Mouse (Mus musculus) limb, embryonic 14.5 days (tissue): ENCODE data around the gene Vps4b. TPM values are rescaled to one million over a fixed set of nuclear protein-coding genes. Genes with fewer than 3 reads are reported as not detected.
A peak's percentile ranks its signal among the peaks of the same experiment; 100 is the strongest.

Experiments used
- ATAC-seq: fragments of 200-750 bp; cut with Nextera tagmentation; 2 replicates; pipeline ENCODE4 v1.8.0; 2017; ENCODE audit warnings: low read depth, moderate number of reproducible peaks, moderate TSS enrichment; ENCODE audit not compliant: low FRiP score
- DNase-seq: peaks from one replicate; pipeline ENCODE4 v3.0.0-alpha.2; 2015; ENCODE audit warnings: low spot score
- H3K27ac ChIP-seq: fragments of 300-500 bp; sonication (generic); replicated peaks from 2 replicates; pipeline ENCODE4 v1.5.1; 2014; ENCODE audit warnings: low read depth, mild to moderate bottlenecking, low read length, moderate library complexity, mixed read lengths
- H3K27me3 ChIP-seq: fragments of 300-500 bp; sonication (generic); 2 replicates; pipeline ENCODE4 v1.6.1; 2014; ENCODE audit warnings: low read length, mixed read lengths; ENCODE audit not compliant: control insufficient read depth, insufficient read depth
- H3K36me3 ChIP-seq: fragments of 300-500 bp; sonication (generic); 2 replicates; pipeline ENCODE4 v1.6.1; 2014; ENCODE audit warnings: mild to moderate bottlenecking, low read length, moderate library complexity, mixed read lengths; ENCODE audit not compliant: control insufficient read depth, insufficient read depth
- H3K4me1 ChIP-seq: fragments of 300-500 bp; sonication (generic); 2 replicates; pipeline ENCODE4 v1.6.1; 2014; ENCODE audit warnings: antibody characterized with exemption, low read length, mixed read lengths; ENCODE audit not compliant: control insufficient read depth, insufficient read depth
- H3K4me2 ChIP-seq: fragments of 300-500 bp; sonication (generic); replicated peaks from 2 replicates; pipeline ENCODE4 v1.6.1; 2014; ENCODE audit warnings: low read depth, mild to moderate bottlenecking, low read length, moderate library complexity; ENCODE audit not compliant: severe bottlenecking
- H3K4me3 ChIP-seq: fragments of 300-500 bp; sonication (generic); replicated peaks from 2 replicates; pipeline ENCODE4 v1.5.1; 2014; ENCODE audit warnings: low read length
- H3K9ac ChIP-seq: fragments of 300-500 bp; sonication (generic); 2 replicates; pipeline ENCODE4 v1.6.1; 2014; ENCODE audit warnings: mild to moderate bottlenecking, low read depth, low read length, moderate library complexity; ENCODE audit not compliant: severe bottlenecking
- H3K9me3 ChIP-seq: fragments of 300-500 bp; sonication (generic); 2 replicates; pipeline ENCODE4 v1.6.1; 2016; ENCODE audit warnings: low read length; ENCODE audit not compliant: control insufficient read depth
- POLR2A ChIP-seq: fragments of 200-500 bp; IDR thresholded peaks from 2 replicates; pipeline ENCODE4 v1.8.0; 2012; ENCODE audit warnings: inconsistent platforms, mild to moderate bottlenecking, moderate library complexity, borderline replicate concordance; ENCODE audit not compliant: insufficient read depth, insufficient read length; ENCODE audit errors: extremely low read depth
- WGBS: fragments of 180-500 bp; shearing (Covaris S2); extraction: QIAGEN DNeasy Blood & Tissue Kit; methylation state at CpG from one replicate; pipeline ENCODE4 v1.1.7; 2014; 5-methylcytosine and 5-hydroxymethylcytosine counted together
- polyA plus RNA-seq, 2 experiments: library from polyadenylated mRNA; depleted of rRNA in 1 of 2; stranded (reverse) in 1 of 2; unstranded in 1 of 2; fragments of >200 nt; fragmentation: Nextera tagmentation in 1 of 2; extraction: Ambion mirVana in 1 of 2; gene quantifications; 2 replicates each; pipeline versions ENCODE4 v1.2.1 to v1.2.3; 2012 to 2014

The Vps4b gene
- polyA plus RNA-seq, 2 experiments: 37.4 to 66.1 TPM

- H3K9ac ChIP-seq: no peak overlapping the region
- H3K4me1 ChIP-seq: peaks cover 11% of the 10 kb centered on the region; the same call in 1 of the 2 replicates
- WGBS: 89% methylated on average over 3 of the region's 3 CpGs
- H3K27me3 ChIP-seq: no peaks in the 10 kb centered on the region
- no peak overlapping the region for H3K4me3 ChIP-seq
- no peak overlapping the region for H3K27ac ChIP-seq
- DNase-seq (no peak), ATAC-seq (no peak)
- no peak overlapping the region for H3K4me2 ChIP-seq
- H3K9me3 ChIP-seq: no peaks in the 10 kb centered on the region
- H3K36me3 ChIP-seq: peaks cover 9% of the 10 kb centered on the region
- TF ChIP-seq POLR2A: no peak
These were observed 35.8 kb downstream of the Vps4b start for GRCm38 (mm10) chr1:106760750-106761149.

GRCm38 (mm10) chr1:106759572-106760435 is 36.7 kb downstream of the Vps4b start, which contains the start of gene Kdsr:
Gene Kdsr, minus strand, starts transcription at chr1:106759727.
- Histone ChIP-seq H3K27me3 (no peaks in the 10 kb centered on the region), H3K4me3 (peak within 1 kb of the TSS; percentile 73), H3K9me3 (no peaks in the 10 kb centered on the region), H3K36me3 (peaks cover 7% of the 10 kb centered on the region; the same call in 1 of the 2 replicates), H3K9ac (peak within 1 kb of the TSS; percentile 70), H3K27ac (peak within 1 kb of the TSS; percentile 86), H3K4me2 (peak within 1 kb of the TSS; percentile 94), H3K4me1 (peaks cover 11% of the 10 kb centered on the region; the same call in 1 of the 2 replicates)
- TF ChIP-seq POLR2A: peak; percentile 91
- 2% methylated on average over 43 of the region's 51 CpGs for WGBS
- ATAC-seq: peak; percentile 99
- DNase-seq: peak; percentile 97

- Histone ChIP-seq H3K27ac (peak overlapping the region; percentile 63; the same call in 1 of the 2 replicates), H3K9me3 (no peaks in the 10 kb centered on the region), H3K36me3 (peaks cover 5% of the 10 kb centered on the region; the same call in 1 of the 2 replicates), H3K9ac (peak overlapping the region; percentile 70), H3K4me3 (peak overlapping the region; percentile 73), H3K4me2 (peak overlapping the region; percentile 94), H3K27me3 (no peaks in the 10 kb centered on the region), H3K4me1 (peaks cover 11% of the 10 kb centered on the region; the same call in 1 of the 2 replicates)
- ATAC-seq (no peak; the same call in 1 of the 2 replicates), DNase-seq (peak; percentile 12)
- no peak for TF ChIP-seq POLR2A
- WGBS: 3% methylated on average over 34 of the region's 34 CpGs
These were observed 37.6 kb downstream of the Vps4b start for GRCm38 (mm10) chr1:106758734-106759571.

GRCm38 (mm10) chr1:106756633-106757032 is 39.9 kb downstream of the Vps4b start:
- peaks cover 11% of the 10 kb centered on the region; the same call in 1 of the 2 replicates for H3K4me1 ChIP-seq
- no peak overlapping the region for H3K4me2 ChIP-seq
- H3K27ac ChIP-seq: no peak overlapping the region
- no peaks in the 10 kb centered on the region for H3K27me3 ChIP-seq
- H3K4me3 ChIP-seq: no peak overlapping the region
- peaks cover 17% of the 10 kb centered on the region; the same call in 1 of the 2 replicates for H3K36me3 ChIP-seq
- TF ChIP-seq POLR2A: no peak
- DNase-seq (no peak), ATAC-seq (no peak)
- no peaks in the 10 kb centered on the region for H3K9me3 ChIP-seq
- WGBS: 82% methylated on average over 4 of the region's 4 CpGs
- H3K9ac ChIP-seq: no peak overlapping the region

- Histone ChIP-seq H3K4me3 (no peak overlapping the region), H3K9ac (no peak overlapping the region), H3K27me3 (no peaks in the 10 kb centered on the region), H3K36me3 (peaks cover 23% of the 10 kb centered on the region; the same call in 1 of the 2 replicates), H3K4me1 (no peaks in the 10 kb centered on the region), H3K4me2 (no peak overlapping the region), H3K9me3 (no peaks in the 10 kb centered on the region), H3K27ac (no peak overlapping the region)
- no peak for TF ChIP-seq POLR2A
- ATAC-seq (no peak), DNase-seq (no peak)
- WGBS: 95% methylated on average over 5 of the region's 5 CpGs
These were observed 44.5 kb downstream of the Vps4b start for GRCm38 (mm10) chr1:106752013-106752412.
